Mouse (Mus musculus): ENCODE data around the gene Dxo. TPM values are rescaled to one million over a fixed set of nuclear protein-coding genes. Genes with fewer than 3 reads are reported as not detected.
"Not testable (repeated sequence)": the region's sequence is repeated elsewhere in the genome, so short reads cannot be mapped to it uniquely, and the experiment has no call there.

Dxo gene
- polyA plus RNA-seq, 1 experiment from 2014 or later: 58.6 TPM

DNA sequence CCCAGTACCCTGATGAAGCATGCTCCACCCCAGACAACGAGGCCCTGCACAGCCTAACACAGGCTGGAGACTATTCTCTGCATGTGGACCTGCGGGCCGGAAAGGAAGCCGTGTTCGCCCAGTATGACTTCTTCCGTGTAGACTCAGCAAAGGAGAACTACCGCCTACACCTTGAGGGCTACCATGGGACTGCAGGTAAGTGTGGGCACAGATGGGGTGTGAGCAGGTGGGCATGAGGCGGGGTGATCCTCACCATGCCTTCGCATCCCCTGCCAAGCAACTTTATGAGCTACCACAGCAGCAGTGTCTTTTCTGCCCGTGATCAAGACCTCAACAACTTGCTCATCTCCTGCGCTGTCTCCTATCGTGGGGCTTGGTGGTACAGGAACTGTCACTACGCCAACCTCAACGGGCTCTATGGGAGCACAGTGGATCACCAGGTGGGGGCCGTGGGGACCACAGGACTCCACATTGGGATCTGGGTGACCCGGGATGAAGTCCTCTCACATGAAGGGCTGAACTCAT, 36.0 kb upstream of the Dxo start:
- H3K9ac ChIP-seq (ENCODE audit: low read depth, low read length); DNase-seq (ENCODE audit: low spot score); H3K27me3 ChIP-seq (ENCODE audit: control insufficient read depth, insufficient read depth, low read length); H3K4me1 ChIP-seq (replicated peaks; ENCODE audit: control insufficient read depth, insufficient read depth, low read length); H3K4me2 ChIP-seq (replicated peaks; ENCODE audit: low read depth, low read length); H3K27ac ChIP-seq (ENCODE audit: low read depth, low read length); H3K9me3 ChIP-seq (ENCODE audit: control insufficient read depth, low read length); H3K36me3 ChIP-seq (ENCODE audit: control insufficient read depth, insufficient read depth, low read length); ATAC-seq (ENCODE audit: low FRiP score); H3K4me3 ChIP-seq (ENCODE audit: low read depth, low read length): not testable (repeated sequence)
- WGBS: 92% methylated on average over 16 of the region's 16 CpGs

DNA sequence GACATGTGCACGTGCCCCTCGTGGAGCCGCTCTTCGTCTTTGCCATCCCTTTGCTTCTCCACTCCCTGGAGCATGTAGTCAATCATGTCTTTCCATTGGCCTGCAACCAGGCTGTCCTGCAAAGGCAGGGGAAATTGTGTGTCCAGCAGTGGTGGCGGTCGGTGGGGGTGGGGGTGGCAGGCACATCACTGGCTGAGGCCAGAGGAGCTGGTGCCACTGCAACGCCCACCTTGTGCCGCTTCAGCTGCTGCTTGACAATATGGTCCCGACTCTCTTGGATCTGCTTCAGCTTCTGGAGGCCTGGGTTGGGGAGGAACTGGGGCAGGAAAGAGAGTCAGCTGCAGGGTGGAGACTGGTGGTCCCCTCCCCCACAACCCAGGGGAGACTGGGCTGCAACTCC, 34.1 kb upstream of the Dxo start:
- not testable (repeated sequence) for H3K27me3 ChIP-seq (ENCODE audit: control insufficient read depth, insufficient read depth, low read length); H3K36me3 ChIP-seq (ENCODE audit: control insufficient read depth, insufficient read depth, low read length); ATAC-seq (ENCODE audit: low FRiP score); H3K27ac ChIP-seq (ENCODE audit: low read depth, low read length); H3K4me1 ChIP-seq (replicated peaks; ENCODE audit: control insufficient read depth, insufficient read depth, low read length); H3K9ac ChIP-seq (ENCODE audit: low read depth, low read length); H3K9me3 ChIP-seq (ENCODE audit: control insufficient read depth, low read length); H3K4me2 ChIP-seq (replicated peaks; ENCODE audit: low read depth, low read length); H3K4me3 ChIP-seq (ENCODE audit: low read depth, low read length); DNase-seq (ENCODE audit: low spot score)
- 90% methylated on average over 9 of the region's 9 CpGs for WGBS

DNA sequence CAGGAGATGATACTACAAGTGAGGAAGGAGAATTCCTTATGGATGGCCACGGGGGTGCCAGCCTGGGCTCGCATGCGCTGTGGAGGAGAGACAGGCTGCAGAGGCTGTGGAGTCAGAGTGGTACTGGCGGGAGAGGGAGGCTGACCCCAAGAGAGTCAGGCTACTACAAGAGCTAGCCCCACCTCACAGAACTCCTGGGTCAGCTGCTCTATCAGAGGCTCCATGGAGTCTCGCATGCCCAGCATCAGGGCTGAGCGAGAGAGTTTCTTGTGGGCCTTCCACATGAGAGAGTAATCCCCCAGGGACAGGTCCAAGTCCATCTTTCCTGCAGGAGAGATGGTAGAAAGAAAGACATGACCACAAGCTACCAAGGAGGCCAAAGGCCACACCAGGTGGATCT, 33.5 kb upstream of the Dxo start:
- not testable (repeated sequence) for H3K4me2 ChIP-seq (replicated peaks; ENCODE audit: low read depth, low read length); H3K27ac ChIP-seq (ENCODE audit: low read depth, low read length); H3K9me3 ChIP-seq (ENCODE audit: control insufficient read depth, low read length); H3K27me3 ChIP-seq (ENCODE audit: control insufficient read depth, insufficient read depth, low read length); H3K4me3 ChIP-seq (ENCODE audit: low read depth, low read length); ATAC-seq (ENCODE audit: low FRiP score); H3K36me3 ChIP-seq (ENCODE audit: control insufficient read depth, insufficient read depth, low read length); DNase-seq (ENCODE audit: low spot score); H3K9ac ChIP-seq (ENCODE audit: low read depth, low read length); H3K4me1 ChIP-seq (replicated peaks; ENCODE audit: control insufficient read depth, insufficient read depth, low read length)
- 90% methylated on average over 6 of the region's 6 CpGs for WGBS

DNA sequence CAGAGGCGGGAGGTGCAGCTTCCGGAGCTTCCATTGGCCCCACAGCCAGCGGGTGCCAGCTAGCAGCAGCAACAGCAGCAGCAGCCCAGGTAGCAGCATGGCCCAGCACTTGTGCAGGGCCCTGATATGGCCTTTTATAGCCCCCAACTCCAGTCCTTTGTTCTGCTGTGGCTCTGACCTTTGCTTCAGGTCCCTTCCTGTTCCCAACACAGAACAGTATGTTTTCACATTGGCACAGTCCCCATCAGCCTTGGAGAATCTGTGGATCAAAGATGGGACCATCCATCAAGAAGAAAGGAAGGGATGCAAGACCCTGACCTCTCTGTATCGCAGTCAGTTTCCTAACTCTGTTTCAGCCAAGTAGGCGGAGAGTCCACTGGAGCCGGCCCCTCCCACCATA, 32.5 kb upstream of the Dxo start, which contains the start of gene Cyp21a1:
Gene Cyp21a1, minus strand, starts transcription at position 261 of the 400 bp plus-strand sequence.
- not testable (repeated sequence) for H3K4me1 ChIP-seq (replicated peaks; ENCODE audit: control insufficient read depth, insufficient read depth, low read length); H3K36me3 ChIP-seq (ENCODE audit: control insufficient read depth, insufficient read depth, low read length); ATAC-seq (ENCODE audit: low FRiP score); H3K27ac ChIP-seq (ENCODE audit: low read depth, low read length); H3K4me2 ChIP-seq (replicated peaks; ENCODE audit: low read depth, low read length); H3K9ac ChIP-seq (ENCODE audit: low read depth, low read length); H3K9me3 ChIP-seq (ENCODE audit: control insufficient read depth, low read length); H3K4me3 ChIP-seq (ENCODE audit: low read depth, low read length); DNase-seq (ENCODE audit: low spot score); H3K27me3 ChIP-seq (ENCODE audit: control insufficient read depth, insufficient read depth, low read length)
- WGBS: 85% methylated on average over 4 of the region's 6 CpGs

DNA sequence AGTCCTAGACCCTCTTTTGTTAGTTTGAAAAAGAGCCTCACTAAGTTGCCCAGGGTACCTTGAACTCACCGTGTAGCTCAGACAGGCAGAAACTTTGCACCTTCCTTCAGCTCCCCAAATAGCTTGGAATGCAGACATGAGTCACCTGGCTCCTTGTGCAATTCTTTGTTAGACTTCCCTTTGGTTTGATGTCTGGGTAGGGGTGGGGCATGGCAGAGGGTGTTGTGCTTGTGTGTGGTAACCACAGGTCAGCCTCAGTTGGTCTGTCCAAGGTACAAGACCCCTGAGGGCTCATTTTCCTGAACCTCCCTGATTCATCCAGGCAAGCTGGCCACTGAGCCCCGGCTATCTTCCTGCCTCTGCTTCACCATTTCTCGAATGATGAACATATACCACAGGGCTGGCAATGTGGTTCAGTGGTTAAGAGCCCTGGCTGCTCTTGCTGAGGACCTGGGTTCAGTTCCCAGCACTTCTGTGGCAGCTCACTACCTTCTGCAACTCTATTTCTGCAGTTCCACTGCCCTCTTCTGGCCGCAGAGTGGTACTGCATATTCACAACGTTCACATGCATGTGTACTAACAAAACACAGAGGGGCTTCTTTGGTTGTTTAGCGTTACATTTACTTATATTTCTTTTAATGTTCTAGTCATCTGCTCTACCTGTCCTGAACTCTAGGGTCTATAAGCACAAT, 31.8 kb upstream of the Dxo start:
- H3K4me1 ChIP-seq (replicated peaks; ENCODE audit: control insufficient read depth, insufficient read depth, low read length): no peaks in the 10 kb centered on the region
- no peak overlapping the region for H3K4me2 ChIP-seq (replicated peaks; ENCODE audit: low read depth, low read length)
- ATAC-seq (ENCODE audit: low FRiP score) (no peak), DNase-seq (ENCODE audit: low spot score) (no peak)
- no peak overlapping the region for H3K4me3 ChIP-seq (ENCODE audit: low read depth, low read length)
- no peak overlapping the region for H3K9ac ChIP-seq (ENCODE audit: low read depth, low read length)
- WGBS: 78% methylated on average over 6 of the region's 6 CpGs
- H3K9me3 ChIP-seq (ENCODE audit: control insufficient read depth, low read length): no peaks in the 10 kb centered on the region
- H3K27me3 ChIP-seq (ENCODE audit: control insufficient read depth, insufficient read depth, low read length): no peaks in the 10 kb centered on the region
- H3K36me3 ChIP-seq (ENCODE audit: control insufficient read depth, insufficient read depth, low read length): no peaks in the 10 kb centered on the region
- H3K27ac ChIP-seq (ENCODE audit: low read depth, low read length): no peak overlapping the region

DNA sequence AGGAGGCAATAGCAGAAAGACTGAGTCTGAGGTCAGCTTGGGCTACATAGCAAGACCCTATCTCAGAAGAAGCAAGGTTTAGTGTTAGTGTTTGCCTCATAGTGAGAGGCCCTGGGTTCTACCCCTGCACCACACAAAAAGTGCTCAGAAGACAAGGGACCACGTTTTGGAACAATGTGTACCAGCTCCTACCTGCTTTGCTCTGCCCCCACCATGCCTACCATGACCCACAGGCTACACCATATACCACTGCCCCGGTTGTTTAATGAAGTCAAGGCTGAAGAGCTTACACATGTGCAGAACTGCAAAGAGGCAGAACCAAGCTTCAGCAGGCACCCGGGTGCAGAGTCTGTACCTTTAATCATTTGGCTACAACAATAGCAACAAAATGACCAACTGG, 29.6 kb upstream of the Dxo start:
- DNase-seq (ENCODE audit: low spot score): no peak
- Histone ChIP-seq H3K9me3 (ENCODE audit: control insufficient read depth, low read length) (no peaks in the 10 kb centered on the region), H3K9ac (ENCODE audit: low read depth, low read length) (no peak overlapping the region), H3K27me3 (ENCODE audit: control insufficient read depth, insufficient read depth, low read length) (no peaks in the 10 kb centered on the region), H3K4me3 (ENCODE audit: low read depth, low read length) (no peak overlapping the region), H3K27ac (ENCODE audit: low read depth, low read length) (no peak overlapping the region), H3K4me2 (replicated peaks; ENCODE audit: low read depth, low read length) (no peak overlapping the region), H3K4me1 (replicated peaks; ENCODE audit: control insufficient read depth, insufficient read depth, low read length) (no peaks in the 10 kb centered on the region), H3K36me3 (ENCODE audit: control insufficient read depth, insufficient read depth, low read length) (no peaks in the 10 kb centered on the region)
- no peak for ATAC-seq (ENCODE audit: low FRiP score)
- 71% methylated on average over 3 of the region's 3 CpGs for WGBS

DNA sequence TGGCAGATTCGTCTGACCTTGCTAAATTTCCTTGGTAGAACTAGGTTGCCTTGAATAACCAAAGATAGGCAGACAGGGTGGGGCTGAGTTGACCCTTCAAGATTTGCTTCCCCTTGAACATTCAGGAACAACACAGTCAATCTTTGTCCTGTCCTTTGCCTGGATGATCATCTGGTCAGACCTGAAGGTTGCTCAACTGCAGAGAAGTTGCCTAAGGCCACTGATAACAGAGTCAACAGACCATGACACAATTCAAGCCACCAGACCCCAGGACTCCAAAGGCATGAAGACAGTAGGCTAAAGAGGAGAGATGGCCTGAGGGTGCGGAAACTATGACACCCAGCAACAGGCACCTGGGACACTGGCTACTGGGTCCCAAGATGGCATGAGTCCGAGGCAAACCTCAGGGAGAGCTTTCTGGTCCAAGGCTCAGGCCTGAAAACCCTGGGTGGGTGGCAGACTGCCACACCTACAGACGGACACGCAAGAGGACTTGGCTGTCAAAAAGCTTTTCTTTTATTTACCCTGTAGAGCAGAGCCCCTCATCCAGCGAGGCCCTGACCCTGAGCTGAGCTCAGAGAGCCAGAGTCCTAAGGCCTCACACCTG, 28.1 kb upstream of the Dxo start:
- no peak overlapping the region for H3K9ac ChIP-seq (ENCODE audit: low read depth, low read length)
- no peak overlapping the region for H3K4me3 ChIP-seq (ENCODE audit: low read depth, low read length)
- no peaks in the 10 kb centered on the region for H3K9me3 ChIP-seq (ENCODE audit: control insufficient read depth, low read length)
- no peak for ATAC-seq (ENCODE audit: low FRiP score)
- H3K4me2 ChIP-seq (replicated peaks; ENCODE audit: low read depth, low read length): no peak overlapping the region
- 86% methylated on average over 6 of the region's 6 CpGs for WGBS
- no peaks in the 10 kb centered on the region for H3K27me3 ChIP-seq (ENCODE audit: control insufficient read depth, insufficient read depth, low read length)
- no peaks in the 10 kb centered on the region for H3K4me1 ChIP-seq (replicated peaks; ENCODE audit: control insufficient read depth, insufficient read depth, low read length)
- H3K27ac ChIP-seq (ENCODE audit: low read depth, low read length): no peak overlapping the region
- H3K36me3 ChIP-seq (ENCODE audit: control insufficient read depth, insufficient read depth, low read length): no peaks in the 10 kb centered on the region
- no peak for DNase-seq (ENCODE audit: low spot score)

DNA sequence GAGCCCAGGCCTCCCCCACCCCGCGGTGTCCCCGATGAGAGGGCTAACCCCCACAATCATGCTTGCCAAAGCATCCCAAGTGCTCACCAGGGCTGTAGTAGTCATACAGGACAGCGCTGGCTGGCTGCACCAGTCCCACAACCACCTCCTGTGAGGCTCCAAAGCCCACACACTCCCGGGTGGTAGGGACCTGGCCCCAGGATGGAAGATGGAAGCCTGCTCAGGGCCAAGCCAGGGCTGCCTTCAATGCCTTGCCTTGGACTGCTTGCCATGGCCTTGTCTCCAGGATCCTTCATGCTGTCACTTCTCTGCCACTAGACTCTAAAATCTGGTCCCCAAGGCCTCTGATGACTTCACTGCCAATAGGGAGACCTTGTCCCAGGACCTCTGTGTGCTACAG, 26.4 kb upstream of the Dxo start:
- not testable (repeated sequence) for H3K9ac ChIP-seq (ENCODE audit: low read depth, low read length); H3K27me3 ChIP-seq (ENCODE audit: control insufficient read depth, insufficient read depth, low read length); H3K4me1 ChIP-seq (replicated peaks; ENCODE audit: control insufficient read depth, insufficient read depth, low read length); DNase-seq (ENCODE audit: low spot score); H3K9me3 ChIP-seq (ENCODE audit: control insufficient read depth, low read length); ATAC-seq (ENCODE audit: low FRiP score); H3K4me2 ChIP-seq (replicated peaks; ENCODE audit: low read depth, low read length); H3K27ac ChIP-seq (ENCODE audit: low read depth, low read length); H3K36me3 ChIP-seq (ENCODE audit: control insufficient read depth, insufficient read depth, low read length); H3K4me3 ChIP-seq (ENCODE audit: low read depth, low read length)
- 79% methylated on average over 5 of the region's 5 CpGs for WGBS

DNA sequence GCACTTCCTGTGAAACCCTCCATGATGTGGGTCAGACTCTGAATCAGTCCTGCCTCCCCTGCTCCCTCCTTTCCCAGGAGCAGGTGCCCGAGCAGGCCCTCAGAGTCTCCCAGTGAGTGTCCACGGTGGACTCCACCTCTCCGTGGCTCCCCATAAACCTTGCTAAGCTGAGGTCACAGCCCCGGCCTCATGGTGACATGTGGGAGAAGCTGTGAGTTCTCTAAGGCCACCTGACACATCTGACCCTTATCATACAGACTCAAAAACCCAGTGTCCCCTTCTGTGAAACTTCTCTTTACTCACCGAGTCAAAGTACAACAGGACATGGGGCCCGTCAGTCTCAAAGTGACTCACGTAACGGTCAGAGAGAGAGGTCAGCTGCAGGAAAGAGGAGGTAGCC, 26.0 kb upstream of the Dxo start:
- WGBS: 85% methylated on average over 7 of the region's 8 CpGs
- not testable (repeated sequence) for H3K9me3 ChIP-seq (ENCODE audit: control insufficient read depth, low read length); ATAC-seq (ENCODE audit: low FRiP score); DNase-seq (ENCODE audit: low spot score); H3K4me2 ChIP-seq (replicated peaks; ENCODE audit: low read depth, low read length); H3K4me3 ChIP-seq (ENCODE audit: low read depth, low read length); H3K27ac ChIP-seq (ENCODE audit: low read depth, low read length); H3K9ac ChIP-seq (ENCODE audit: low read depth, low read length); H3K36me3 ChIP-seq (ENCODE audit: control insufficient read depth, insufficient read depth, low read length); H3K4me1 ChIP-seq (replicated peaks; ENCODE audit: control insufficient read depth, insufficient read depth, low read length); H3K27me3 ChIP-seq (ENCODE audit: control insufficient read depth, insufficient read depth, low read length)
